Mouse (Mus musculus) kidney, adult 2 months (tissue): ENCODE results near the gene Parp6.

Experiments used
- CTCF ChIP-seq: fragments of 200-500 bp; conservative IDR thresholded peaks from 2 replicates; pipeline ENCODE4 v1.5.1; 2011; ENCODE audit warnings: low read depth, mild to moderate bottlenecking, control low read depth, low read length, moderate library complexity, mixed read lengths; ENCODE audit not compliant: insufficient read depth, insufficient read length
- POLR2A ChIP-seq: fragments of 200-500 bp; IDR thresholded peaks from one replicate; pipeline ENCODE4 v1.6.1; 2011; ENCODE audit warnings: low read depth, low read length, control low read depth

GRCm38 (mm10) chr9:59577844-59578504, 39.1 kb upstream of the Parp6 start, which contains the start of gene Celf6:
- TF ChIP-seq POLR2A: no peak
- TF ChIP-seq CTCF: no peak
